Mouse (Mus musculus) skeletal muscle tissue, adult 2 months (tissue): ENCODE measurements around the gene Rtl5.
A peak's percentile ranks its signal among the peaks of the same experiment; 100 is the strongest.

Experiments used
- DNase-seq: peaks from one replicate; pipeline ENCODE4 v3.0.0-alpha.2; 2012; ENCODE audit warnings: low read depth, low spot score

Rtl5 gene

GRCm38 (mm10) chrX:102066134-102066533, 5.0 kb downstream of the Rtl5 start:
- DNase-seq, result no peak

- no peak for DNase-seq
These were observed 5.8 kb downstream of the Rtl5 start for GRCm38 (mm10) chrX:102065213-102065775.

GRCm38 (mm10) chrX:102064062-102064461, 7.0 kb downstream of the Rtl5 start:
- no peak for DNase-seq

GRCm38 (mm10) chrX:102060891-102061290, 10.2 kb downstream of the Rtl5 start:
- DNase-seq, result peak; percentile 54

- DNase-seq, result no peak
These were observed 10.9 kb downstream of the Rtl5 start for GRCm38 (mm10) chrX:102060243-102060642.

GRCm38 (mm10) chrX:102059437-102059836, 11.7 kb downstream of the Rtl5 start:
- DNase-seq, result no peak

- DNase-seq, result no peak
These were observed 17.1 kb downstream of the Rtl5 start for GRCm38 (mm10) chrX:102054009-102054408.

- no peak for DNase-seq
These were observed 17.7 kb downstream of the Rtl5 start for GRCm38 (mm10) chrX:102053371-102053770.

GRCm38 (mm10) chrX:102051225-102051624, 19.9 kb downstream of the Rtl5 start:
- DNase-seq, result no peak

- no peak for DNase-seq
These were observed 20.6 kb downstream of the Rtl5 start for GRCm38 (mm10) chrX:102050552-102050951.

GRCm38 (mm10) chrX:102042386-102042785, 28.7 kb downstream of the Rtl5 start:
- no peak for DNase-seq

GRCm38 (mm10) chrX:102041562-102041961, 29.5 kb downstream of the Rtl5 start:
- DNase-seq, result no peak

GRCm38 (mm10) chrX:102037506-102037905, 33.6 kb downstream of the Rtl5 start:
- DNase-seq, result peak; percentile 29

- peak; percentile 38 for DNase-seq
These were observed 34.2 kb downstream of the Rtl5 start for GRCm38 (mm10) chrX:102036866-102037361.

- no peak for DNase-seq
These were observed 35.4 kb downstream of the Rtl5 start for GRCm38 (mm10) chrX:102035671-102036070.

GRCm38 (mm10) chrX:102033566-102033965, 37.5 kb downstream of the Rtl5 start:
- DNase-seq, result no peak

GRCm38 (mm10) chrX:102032431-102032830, 38.7 kb downstream of the Rtl5 start:
- no peak for DNase-seq

- peak; percentile 27 for DNase-seq
These were observed 39.3 kb downstream of the Rtl5 start for GRCm38 (mm10) chrX:102031851-102032250.

- no peak for DNase-seq
These were observed 46.1 kb downstream of the Rtl5 start for GRCm38 (mm10) chrX:102024976-102025375.

GRCm38 (mm10) chrX:102019471-102020240, 51.4 kb downstream of the Rtl5 start:
- no peak for DNase-seq

GRCm38 (mm10) chrX:102018890-102019289, 52.2 kb downstream of the Rtl5 start:
- no peak for DNase-seq

- DNase-seq, result no peak
These were observed 53.7 kb downstream of the Rtl5 start for GRCm38 (mm10) chrX:102017213-102017923.
